Mouse (Mus musculus) cerebellum, adult 2 months (tissue): ENCODE results near the gene Trim23.

ENCODE experiments used
- CTCF ChIP-seq: fragments of 200-500 bp; IDR thresholded peaks from 2 replicates; pipeline ENCODE4 v1.5.1; 2011; ENCODE audit warnings: low read depth, mild to moderate bottlenecking, control low read depth, low read length, moderate library complexity, borderline replicate concordance; ENCODE audit not compliant: insufficient read depth
- POLR2A ChIP-seq: fragments of 200-500 bp; IDR thresholded peaks from 2 replicates; pipeline ENCODE4 v1.6.1; 2011; ENCODE audit warnings: low read length, control low read depth, borderline replicate concordance; ENCODE audit not compliant: insufficient read depth

- TF ChIP-seq POLR2A (no peak), CTCF (no peak)
Observed at GRCm38 (mm10) chr13:104172498-104172897, 6.1 kb upstream of the Trim23 start.
